Mouse (Mus musculus): Measurements from ENCODE around the gene Gli3. TPM values are rescaled to one million over a fixed set of nuclear protein-coding genes. Genes with fewer than 3 reads are reported as not detected.

The Gli3 gene
- polyA plus RNA-seq, 2 experiments: 0.21 to 0.44 TPM

DNA sequence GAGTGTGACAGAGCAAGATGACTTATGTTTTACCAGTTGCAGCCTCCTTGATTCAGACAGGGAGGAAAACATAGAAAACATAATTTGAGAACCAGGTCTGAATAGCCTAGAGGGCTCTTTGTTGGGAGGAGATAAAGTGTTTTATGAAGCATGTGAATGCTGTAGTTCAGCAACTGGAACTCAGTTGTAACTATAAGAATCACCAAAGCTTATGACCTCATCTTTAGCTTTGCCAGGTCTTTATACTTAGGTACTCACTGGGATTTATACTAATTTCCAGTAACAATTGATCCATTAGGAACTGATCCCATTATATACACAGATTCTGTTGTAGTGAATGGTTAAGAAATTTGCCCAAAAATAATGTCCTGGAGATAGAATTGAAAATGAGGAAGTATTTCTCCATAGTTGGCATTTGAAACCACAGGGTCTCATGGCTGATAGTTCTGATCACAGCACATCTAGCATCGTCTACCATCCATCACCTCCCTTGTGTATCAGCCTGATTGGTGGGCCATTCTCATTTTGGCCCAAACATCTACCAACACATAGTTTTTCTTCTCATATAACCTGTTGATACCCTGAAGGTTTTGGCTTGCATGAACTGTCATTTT lies 259.8 kb downstream of the Gli3 start:
- Histone ChIP-seq H3K9ac (replicated peaks) (no peak overlapping the region), H3K27ac (no peak overlapping the region), H3K4me2 (ENCODE audit: low read depth) (no peak overlapping the region), H3K36me3 (replicated peaks; ENCODE audit: control insufficient read depth, insufficient read depth, low read depth) (no peaks in the 10 kb centered on the region), H3K4me3 (ENCODE audit: insufficient read depth in 1 of 2, low read depth in 2 of 2, low read length in 2 of 2) (no peak overlapping the region), H3K4me1 (replicated peaks; ENCODE audit: control insufficient read depth in 2 of 2, insufficient read depth in 2 of 2, low read length in 1 of 2) (no peaks in the 10 kb centered on the region), H3K27me3 (ENCODE audit: control insufficient read depth, insufficient read depth, low read length) (no peaks in the 10 kb centered on the region), H3K9me3 (ENCODE audit: control insufficient read depth, low read length) (no peaks in the 10 kb centered on the region)
- 42% methylated on average over 1 of the region's 1 CpGs for WGBS (ENCODE audit: insufficient replicate concordance)
- DNase-seq (ENCODE audit: low read depth in 3 of 3, low spot score in 3 of 3) (no peak), ATAC-seq (ENCODE audit: insufficient read depth) (no peak)
- no peak for TF ChIP-seq EP300 (IDR thresholded peaks at IDR 0.05; ENCODE audit: low read depth)
- TF ChIP-seq CTCF (IDR thresholded peaks at IDR 0.05; ENCODE audit: low read depth): no peak

DNA sequence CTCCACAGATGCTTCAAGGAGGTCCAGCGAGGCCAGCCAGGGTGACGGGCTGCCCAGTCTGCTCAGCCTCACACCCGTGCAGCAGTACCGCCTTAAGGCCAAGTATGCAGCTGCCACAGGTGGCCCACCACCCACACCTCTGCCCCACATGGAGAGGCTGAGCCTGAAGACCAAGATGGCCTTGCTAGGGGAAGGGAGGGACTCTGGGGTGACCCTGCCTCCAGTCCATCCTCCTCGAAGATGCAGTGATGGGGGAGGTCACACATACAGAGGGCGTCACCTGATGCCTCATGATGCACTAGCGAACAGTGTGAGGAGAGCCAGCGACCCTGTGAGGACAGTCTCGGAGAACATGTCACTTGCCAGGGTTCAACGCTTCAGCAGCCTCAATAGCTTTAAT lies 261.7 kb downstream of the Gli3 start:
- no peak for DNase-seq (ENCODE audit: low read depth in 3 of 3, low spot score in 3 of 3)
- H3K27me3 ChIP-seq (ENCODE audit: control insufficient read depth, insufficient read depth, low read length): no peaks in the 10 kb centered on the region
- H3K27ac ChIP-seq: no peak overlapping the region
- no peaks in the 10 kb centered on the region for H3K9me3 ChIP-seq (ENCODE audit: control insufficient read depth, low read length)
- no peak overlapping the region for H3K4me3 ChIP-seq (ENCODE audit: insufficient read depth in 1 of 2, low read depth in 2 of 2, low read length in 2 of 2)
- no peaks in the 10 kb centered on the region for H3K36me3 ChIP-seq (replicated peaks; ENCODE audit: control insufficient read depth, insufficient read depth, low read depth)
- 70% methylated on average over 10 of the region's 10 CpGs for WGBS (ENCODE audit: insufficient replicate concordance)
- H3K4me1 ChIP-seq (replicated peaks; ENCODE audit: control insufficient read depth in 2 of 2, insufficient read depth in 2 of 2, low read length in 1 of 2): no peaks in the 10 kb centered on the region
- no peak overlapping the region for H3K4me2 ChIP-seq (ENCODE audit: low read depth)
- ATAC-seq (ENCODE audit: insufficient read depth): no peak
- TF ChIP-seq CTCF (IDR thresholded peaks at IDR 0.05; ENCODE audit: low read depth) (no peak), EP300 (IDR thresholded peaks at IDR 0.05; ENCODE audit: low read depth) (no peak)
- H3K9ac ChIP-seq (replicated peaks): no peak overlapping the region

DNA sequence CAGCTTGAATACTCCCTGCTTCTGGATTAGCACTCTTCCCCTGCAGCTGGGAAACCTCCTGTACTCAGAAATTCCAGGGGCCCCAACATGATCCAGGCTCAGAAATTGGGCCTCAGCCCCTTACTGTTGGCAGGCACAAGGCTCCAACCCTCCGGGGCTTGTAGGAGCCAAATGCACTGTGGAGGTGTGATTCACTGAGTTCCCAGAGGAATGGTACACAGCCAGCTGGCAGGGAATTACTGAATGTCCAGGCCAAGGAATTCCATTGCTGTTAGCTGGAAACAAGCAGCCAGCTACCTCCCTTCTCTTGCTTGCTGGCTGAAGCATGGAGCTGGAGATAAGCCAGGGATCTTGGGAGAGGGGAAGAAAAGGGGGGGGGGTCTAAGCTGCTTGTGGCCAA lies 278.7 kb downstream of the Gli3 start:
- ATAC-seq (ENCODE audit: insufficient read depth) (no peak), DNase-seq (ENCODE audit: low read depth in 3 of 3, low spot score in 3 of 3) (no peak)
- H3K9ac ChIP-seq (replicated peaks): no peak overlapping the region
- no peak overlapping the region for H3K27ac ChIP-seq
- 40% methylated on average over 1 of the region's 1 CpGs for WGBS (ENCODE audit: insufficient replicate concordance)
- no peak overlapping the region for H3K4me3 ChIP-seq (ENCODE audit: insufficient read depth in 1 of 2, low read depth in 2 of 2, low read length in 2 of 2)
- no peaks in the 10 kb centered on the region for H3K36me3 ChIP-seq (replicated peaks; ENCODE audit: control insufficient read depth, insufficient read depth, low read depth)
- H3K4me1 ChIP-seq (replicated peaks; ENCODE audit: control insufficient read depth in 2 of 2, insufficient read depth in 2 of 2, low read length in 1 of 2): no peaks in the 10 kb centered on the region
- H3K9me3 ChIP-seq (ENCODE audit: control insufficient read depth, low read length): no peaks in the 10 kb centered on the region
- TF ChIP-seq CTCF (IDR thresholded peaks at IDR 0.05; ENCODE audit: low read depth): no peak
- TF ChIP-seq EP300 (IDR thresholded peaks at IDR 0.05; ENCODE audit: low read depth): no peak
- no peak overlapping the region for H3K4me2 ChIP-seq (ENCODE audit: low read depth)
- H3K27me3 ChIP-seq (ENCODE audit: control insufficient read depth, insufficient read depth, low read length): no peaks in the 10 kb centered on the region

DNA sequence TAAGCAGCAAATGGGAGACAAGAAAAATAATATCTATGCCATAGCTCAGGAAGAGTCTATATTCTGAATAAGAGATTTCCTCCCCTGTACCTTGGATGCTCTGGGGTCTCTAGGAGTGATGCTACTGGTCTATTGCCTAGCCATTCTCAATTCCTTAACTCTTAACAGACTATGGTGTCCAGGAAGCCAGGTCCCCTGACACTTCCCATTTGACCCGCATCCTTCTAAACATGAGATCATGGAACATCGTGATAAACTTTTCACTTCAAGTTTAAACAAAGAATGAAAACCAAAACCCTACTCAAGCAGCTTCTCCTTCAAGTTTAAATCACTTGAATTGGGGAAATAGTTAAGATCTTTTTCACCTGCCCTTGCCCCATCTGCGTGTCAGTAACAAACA lies 279.3 kb downstream of the Gli3 start:
- Histone ChIP-seq H3K4me2 (ENCODE audit: low read depth) (no peak overlapping the region), H3K9me3 (ENCODE audit: control insufficient read depth, low read length) (no peaks in the 10 kb centered on the region), H3K4me3 (ENCODE audit: insufficient read depth in 1 of 2, low read depth in 2 of 2, low read length in 2 of 2) (no peak overlapping the region), H3K27me3 (ENCODE audit: control insufficient read depth, insufficient read depth, low read length) (no peaks in the 10 kb centered on the region), H3K9ac (replicated peaks) (no peak overlapping the region), H3K27ac (no peak overlapping the region), H3K36me3 (replicated peaks; ENCODE audit: control insufficient read depth, insufficient read depth, low read depth) (no peaks in the 10 kb centered on the region), H3K4me1 (replicated peaks; ENCODE audit: control insufficient read depth in 2 of 2, insufficient read depth in 2 of 2, low read length in 1 of 2) (no peaks in the 10 kb centered on the region)
- DNase-seq (ENCODE audit: low read depth in 3 of 3, low spot score in 3 of 3) (no peak), ATAC-seq (ENCODE audit: insufficient read depth) (no peak)
- 51% methylated on average over 3 of the region's 3 CpGs for WGBS (ENCODE audit: insufficient replicate concordance)
- TF ChIP-seq CTCF (IDR thresholded peaks at IDR 0.05; ENCODE audit: low read depth) (no peak), EP300 (IDR thresholded peaks at IDR 0.05; ENCODE audit: low read depth) (no peak)

DNA sequence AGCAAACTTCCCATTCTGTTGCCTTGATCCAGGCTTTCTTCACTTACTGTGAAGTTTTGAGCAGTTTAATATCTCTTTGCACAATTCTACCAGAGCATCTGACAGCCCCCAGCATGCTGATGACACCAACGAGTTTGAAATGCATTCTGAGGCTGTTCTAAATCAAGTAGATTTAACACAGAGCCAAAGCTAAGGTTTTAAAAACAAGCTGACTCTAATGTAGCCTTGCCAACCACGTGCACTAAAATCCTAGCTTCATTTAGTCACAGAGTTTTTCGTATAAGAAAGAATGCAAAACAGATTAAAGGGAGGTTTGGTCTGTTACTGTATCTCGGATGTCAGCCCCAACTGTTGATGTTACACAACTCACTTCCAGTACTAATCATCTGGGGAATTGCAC lies 279.7 kb downstream of the Gli3 start:
- ATAC-seq (ENCODE audit: insufficient read depth): no peak
- no peak overlapping the region for H3K4me2 ChIP-seq (ENCODE audit: low read depth)
- H3K4me1 ChIP-seq (replicated peaks; ENCODE audit: control insufficient read depth in 2 of 2, insufficient read depth in 2 of 2, low read length in 1 of 2): no peaks in the 10 kb centered on the region
- WGBS (ENCODE audit: insufficient replicate concordance): 41% methylated on average over 4 of the region's 4 CpGs
- no peaks in the 10 kb centered on the region for H3K9me3 ChIP-seq (ENCODE audit: control insufficient read depth, low read length)
- H3K27ac ChIP-seq: no peak overlapping the region
- no peak overlapping the region for H3K9ac ChIP-seq (replicated peaks)
- no peak for DNase-seq (ENCODE audit: low read depth in 3 of 3, low spot score in 3 of 3)
- TF ChIP-seq CTCF (IDR thresholded peaks at IDR 0.05; ENCODE audit: low read depth): no peak
- no peak overlapping the region for H3K4me3 ChIP-seq (ENCODE audit: insufficient read depth in 1 of 2, low read depth in 2 of 2, low read length in 2 of 2)
- H3K36me3 ChIP-seq (replicated peaks; ENCODE audit: control insufficient read depth, insufficient read depth, low read depth): no peaks in the 10 kb centered on the region
- no peaks in the 10 kb centered on the region for H3K27me3 ChIP-seq (ENCODE audit: control insufficient read depth, insufficient read depth, low read length)

Measured in liver, embryonic 14.5 days (tissue).